Mouse (Mus musculus) c-Kit-positive CD71-negative TER-119-negative erythroid progenitor cells, embryonic 14.5 days (primary cell): ENCODE data around the gene Nav2.

Experiments
- DNase-seq: peaks from one replicate; pipeline ENCODE4 v3.0.0-alpha.2; 2013; ENCODE audit warnings: low read depth

Nav2 gene

GRCm38 (mm10) chr7:49326967-49327742 lies 418.6 kb downstream of the Nav2 start:
- DNase-seq = no peak

GRCm38 (mm10) chr7:49330181-49330580 lies 421.7 kb downstream of the Nav2 start:
- DNase-seq = no peak

GRCm38 (mm10) chr7:49331939-49332338 lies 423.4 kb downstream of the Nav2 start:
- no peak for DNase-seq

DNA sequence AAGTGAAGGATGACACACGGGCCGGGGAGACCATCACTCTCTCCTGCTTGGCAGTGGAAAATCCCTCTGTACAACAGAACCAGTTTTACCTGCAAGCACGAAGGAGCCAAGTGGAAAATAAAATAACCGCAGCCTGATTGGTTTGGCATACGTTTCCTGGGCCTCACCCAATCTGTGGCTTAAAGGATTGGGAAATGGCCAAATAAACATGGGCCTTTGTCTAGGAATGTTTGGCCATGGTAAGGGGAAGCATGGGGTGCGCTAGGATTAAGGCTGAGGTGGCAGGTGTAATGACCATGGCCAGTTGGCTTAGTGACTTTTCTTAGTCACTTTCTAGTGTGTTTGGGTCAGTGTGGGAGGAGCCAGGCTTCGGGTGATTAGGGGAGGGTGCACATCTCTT lies 424.1 kb downstream of the Nav2 start:
- DNase-seq = no peak

DNA sequence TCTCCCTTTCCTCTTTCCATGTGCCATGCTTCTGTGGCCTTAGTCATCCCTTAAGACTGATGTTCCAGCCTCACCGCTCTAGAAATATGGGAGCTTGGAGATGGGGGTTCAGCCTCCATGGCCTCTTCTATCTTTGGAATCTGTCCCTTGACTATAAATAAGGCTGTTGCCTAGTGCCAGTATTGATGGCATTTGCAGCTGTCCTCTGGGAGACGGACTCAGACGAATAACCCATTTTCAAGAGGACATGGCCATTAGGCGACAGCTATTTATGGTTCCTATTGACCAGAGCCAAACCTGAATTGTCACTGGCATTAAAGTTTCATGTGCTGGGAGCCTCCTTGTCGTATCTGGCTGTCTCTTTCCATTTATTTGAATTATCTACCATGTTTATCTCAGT lies 425.6 kb downstream of the Nav2 start:
- no peak for DNase-seq

DNA sequence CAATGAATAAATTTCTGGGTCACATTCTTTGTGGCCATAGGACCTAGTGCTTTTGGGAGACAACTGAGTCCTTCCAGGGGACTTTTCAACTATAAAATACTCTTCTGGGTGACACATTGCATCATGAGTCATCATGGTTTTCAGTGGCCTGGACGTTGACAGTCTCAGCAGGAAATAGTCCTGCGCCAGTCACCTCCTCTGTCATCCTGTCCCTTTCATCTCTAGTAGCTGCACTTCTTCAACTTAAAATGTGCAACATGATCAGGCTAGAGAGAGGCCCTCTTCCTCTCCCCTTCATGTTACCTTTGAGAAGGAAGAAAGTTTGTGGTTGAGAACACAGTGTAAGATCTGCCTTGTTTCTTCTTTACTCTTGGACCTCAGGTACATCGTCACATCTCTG lies 426.5 kb downstream of the Nav2 start:
- no peak for DNase-seq

GRCm38 (mm10) chr7:49336725-49337124 lies 428.2 kb downstream of the Nav2 start:
- DNase-seq = no peak

DNA sequence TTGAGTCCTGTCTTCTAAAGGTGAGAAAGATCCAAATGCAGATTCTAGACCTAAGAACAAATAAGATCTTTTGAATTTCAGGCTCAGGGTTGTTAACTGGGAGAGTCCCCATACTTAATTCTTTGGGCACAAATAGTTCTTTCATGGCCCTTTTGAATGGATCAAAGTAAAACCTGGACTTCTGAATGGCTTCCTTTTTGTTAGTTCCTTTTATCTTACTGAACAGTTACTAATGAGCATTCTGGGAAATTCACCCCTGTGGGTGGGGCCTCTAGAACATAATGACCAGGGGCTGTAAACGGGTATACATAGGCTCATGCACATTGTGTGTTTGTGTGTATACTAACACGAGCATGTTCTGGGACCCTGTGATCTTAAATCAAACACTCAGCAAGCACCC lies 429.2 kb downstream of the Nav2 start:
- no peak for DNase-seq

GRCm38 (mm10) chr7:49339953-49340352 lies 431.4 kb downstream of the Nav2 start:
- no peak for DNase-seq

GRCm38 (mm10) chr7:49341151-49341918 lies 432.8 kb downstream of the Nav2 start:
- no peak for DNase-seq

GRCm38 (mm10) chr7:49341919-49342529 lies 433.5 kb downstream of the Nav2 start:
- no peak for DNase-seq

DNA sequence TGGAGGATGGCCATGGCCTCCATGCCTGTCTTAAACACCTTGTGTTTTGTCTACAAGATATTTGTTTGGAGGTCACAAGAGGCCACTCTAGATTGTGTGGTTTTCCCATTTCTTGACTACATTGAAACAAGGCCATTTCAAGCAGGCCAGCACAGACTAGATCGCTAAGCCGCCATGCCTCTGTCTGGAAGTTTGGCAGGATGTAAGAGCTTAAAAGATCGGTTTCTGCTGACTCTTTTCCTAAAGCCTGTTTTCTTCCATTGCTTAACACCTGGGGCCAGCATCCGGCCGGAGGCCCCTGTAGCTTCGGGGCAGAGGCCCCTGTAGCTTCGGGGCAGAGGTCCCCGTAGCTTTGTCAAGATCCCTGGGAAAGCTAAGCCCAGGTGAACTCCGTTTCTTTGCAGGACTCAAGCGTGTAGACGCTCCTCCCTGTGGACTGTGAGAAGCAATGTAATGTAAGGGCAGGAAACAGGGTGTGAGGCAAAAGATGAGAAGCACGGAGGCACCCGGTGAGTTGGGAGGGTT lies 434.1 kb downstream of the Nav2 start:
- no peak for DNase-seq

DNA sequence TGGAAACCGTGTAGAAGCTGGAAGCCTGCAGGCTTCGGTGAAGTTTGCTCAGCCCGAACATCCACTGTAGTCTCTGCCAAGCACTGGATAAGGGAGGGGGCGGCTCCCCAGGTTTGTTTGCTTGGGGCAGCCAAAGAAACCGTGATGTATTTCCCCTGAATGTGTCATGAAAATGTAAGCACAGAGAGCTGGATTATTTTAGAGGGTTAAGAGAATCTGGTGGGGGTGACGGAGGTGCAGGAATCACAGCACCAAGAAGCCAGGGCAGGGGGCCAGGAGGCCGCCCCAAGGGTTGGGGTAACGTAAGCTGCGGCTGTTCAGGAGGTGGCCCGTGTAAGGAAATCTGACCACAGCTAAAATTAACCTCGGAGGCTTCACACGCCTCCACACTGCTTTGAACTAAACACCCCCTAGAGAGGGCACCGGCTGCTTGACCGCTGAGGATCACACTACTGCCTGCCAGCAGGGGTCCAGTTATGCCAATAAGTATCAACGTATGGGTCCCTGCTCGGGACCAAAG lies 434.6 kb downstream of the Nav2 start:
- DNase-seq = no peak

- no peak for DNase-seq
Observed at GRCm38 (mm10) chr7:49343752-49344484, 435.4 kb downstream of the Nav2 start.

GRCm38 (mm10) chr7:49347338-49348272 lies 439.1 kb downstream of the Nav2 start:
- DNase-seq = no peak

GRCm38 (mm10) chr7:49348636-49349035 lies 440.1 kb downstream of the Nav2 start:
- DNase-seq = no peak

DNA sequence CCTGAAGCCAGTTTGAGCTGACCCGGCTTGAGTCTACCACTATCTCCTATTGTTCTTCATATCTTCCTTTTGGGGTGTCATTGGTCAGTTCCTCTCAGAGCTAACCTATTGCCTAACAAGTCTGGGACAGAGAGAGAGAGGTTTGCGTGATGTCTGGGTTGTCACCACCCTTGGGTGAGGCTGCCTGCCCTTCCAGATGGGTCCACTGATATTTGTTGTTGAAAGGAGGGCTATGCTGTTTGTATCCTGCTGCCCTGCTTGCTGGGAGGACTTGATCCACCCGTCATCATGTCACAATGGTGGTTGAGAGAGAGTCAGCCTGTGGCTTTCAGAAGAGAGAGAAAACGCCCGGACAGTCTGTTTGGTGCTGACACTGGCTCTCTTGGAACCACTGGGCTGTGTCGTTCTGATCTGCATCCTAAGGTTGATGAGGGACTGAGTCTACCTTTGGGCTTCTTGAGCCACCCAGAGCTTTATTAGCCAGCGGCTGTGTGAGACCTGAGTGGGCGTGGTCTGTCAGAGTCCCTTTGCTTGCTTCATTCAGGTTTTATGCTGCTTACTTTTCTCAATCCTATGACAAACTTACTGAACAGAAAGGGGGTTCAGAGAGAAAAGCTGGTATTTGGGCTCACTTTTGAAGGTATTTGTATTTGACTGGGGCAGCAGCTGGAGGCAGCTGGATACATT lies 441.9 kb downstream of the Nav2 start:
- DNase-seq = no peak

DNA sequence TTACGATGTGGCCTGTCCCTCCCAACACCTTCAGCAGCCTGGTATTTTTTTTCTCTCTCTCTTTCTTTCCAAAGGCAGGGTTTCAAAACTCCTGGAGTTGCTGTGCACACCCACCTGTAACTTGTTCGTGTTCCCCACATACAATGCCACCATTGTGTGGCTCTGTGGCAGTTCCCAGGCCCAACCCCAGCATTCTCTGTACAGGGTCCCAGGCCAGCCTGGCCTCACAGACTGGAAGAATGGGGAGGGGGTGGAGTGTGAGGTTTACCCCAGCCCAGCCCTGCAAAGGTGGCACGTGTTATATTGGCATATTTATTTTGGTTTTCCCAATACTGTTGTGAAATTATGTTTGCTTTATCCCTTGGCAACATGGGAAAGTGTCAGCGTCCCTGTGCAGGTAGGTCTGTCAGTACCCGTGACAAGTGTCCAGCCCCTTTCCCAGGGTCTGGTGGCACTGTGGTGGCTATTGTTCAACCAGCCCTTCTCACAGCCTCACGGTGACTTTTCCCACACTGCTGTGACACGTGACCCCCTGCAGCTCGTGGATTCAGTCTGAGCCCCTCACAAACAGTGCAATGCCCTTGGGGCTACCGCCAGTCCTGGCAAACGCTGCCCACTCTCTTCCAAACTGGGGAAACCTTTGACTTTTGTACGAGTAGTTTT lies 443.2 kb downstream of the Nav2 start:
- DNase-seq = no peak

DNA sequence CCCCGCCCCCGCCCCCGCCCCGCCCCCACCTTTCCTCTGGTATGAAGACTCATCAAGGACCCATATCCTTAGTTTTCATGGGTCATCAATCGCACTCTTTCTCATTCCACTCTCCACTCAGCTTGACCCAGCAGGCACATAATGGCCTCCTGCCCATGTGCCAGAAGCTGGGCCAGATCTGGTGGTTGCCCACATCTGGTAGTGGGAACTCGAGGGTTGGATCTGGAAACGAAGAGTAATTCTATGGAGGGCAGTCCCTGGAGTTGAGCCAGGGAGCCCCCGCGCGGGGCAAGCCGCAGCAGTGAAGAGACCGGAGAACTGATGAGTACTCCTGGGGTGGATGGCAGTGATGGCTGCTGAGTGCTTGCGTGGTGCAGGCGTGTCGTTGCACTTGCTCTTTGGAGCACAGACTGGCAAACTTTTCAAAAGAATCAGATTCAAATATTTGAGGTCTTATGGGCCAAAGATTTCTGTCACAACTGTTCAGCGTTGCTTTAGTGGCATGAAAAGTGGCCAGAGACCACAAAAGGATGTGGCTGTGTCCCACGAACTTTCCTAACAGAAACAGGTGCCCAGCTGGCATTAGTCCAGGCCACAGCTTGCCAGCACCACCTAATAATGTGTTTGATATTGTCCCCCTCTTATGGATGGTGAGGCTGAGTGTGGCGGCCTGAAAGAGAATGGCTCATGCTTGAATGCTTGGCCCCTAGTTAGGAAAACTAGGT lies 449.1 kb downstream of the Nav2 start:
- no peak for DNase-seq
